Mouse (Mus musculus) spleen, postnatal 4 days (tissue): ENCODE measurements around the gene Angptl6.
A peak's percentile ranks its signal among the peaks of the same experiment; 100 is the strongest.

ENCODE experiments used
- DNase-seq, 2 experiments: peaks; one replicate each; pipeline ENCODE4 v3.0.0; 2022; ENCODE audit warnings: low spot score in 2 of 2

Angptl6 gene

GRCm38 (mm10) chr9:20887191-20887590 is 7.7 kb upstream of the Angptl6 start:
- no peak for DNase-seq

GRCm38 (mm10) chr9:20886563-20886962 is 7.0 kb upstream of the Angptl6 start:
- no peak for DNase-seq

- DNase-seq, result no peak
Measured at GRCm38 (mm10) chr9:20878710-20879065, 839 bp downstream of the Angptl6 start.

- DNase-seq, result peak; percentile 99 to 100
Measured at GRCm38 (mm10) chr9:20878041-20878709, 1.4 kb downstream of the Angptl6 start.

GRCm38 (mm10) chr9:20877118-20878040 is 2.1 kb downstream of the Angptl6 start:
- DNase-seq, result no peak

GRCm38 (mm10) chr9:20876318-20877117 is 3.0 kb downstream of the Angptl6 start:
- peak in 1 of 2 experiments; percentile 57 for DNase-seq

GRCm38 (mm10) chr9:20875021-20875790 is 4.3 kb downstream of the Angptl6 start:
- DNase-seq, result peak in 1 of 2 experiments; percentile 62

GRCm38 (mm10) chr9:20873521-20873920 is 6.0 kb downstream of the Angptl6 start:
- no peak for DNase-seq

GRCm38 (mm10) chr9:20872991-20873390 is 6.5 kb downstream of the Angptl6 start:
- DNase-seq, result no peak

- no peak for DNase-seq
Measured at GRCm38 (mm10) chr9:20870211-20871173, 9.0 kb downstream of the Angptl6 start.

GRCm38 (mm10) chr9:20869246-20869645 is 10.3 kb downstream of the Angptl6 start:
- no peak for DNase-seq

GRCm38 (mm10) chr9:20868448-20869001 is 11.0 kb downstream of the Angptl6 start, which contains the start of gene A230050P20Rik:
A230050P20Rik (plus strand) TSS chr9:20868642.
- DNase-seq, result peak in 1 of 2 experiments; percentile 40

- no peak for DNase-seq
Measured at GRCm38 (mm10) chr9:20866879-20867278, 12.6 kb downstream of the Angptl6 start.

- DNase-seq, result no peak
Measured at GRCm38 (mm10) chr9:20862225-20862624, 17.3 kb downstream of the Angptl6 start.

GRCm38 (mm10) chr9:20861821-20862220 is 17.7 kb downstream of the Angptl6 start:
- no peak for DNase-seq

- no peak for DNase-seq
Measured at GRCm38 (mm10) chr9:20859926-20860325, 19.6 kb downstream of the Angptl6 start.

- DNase-seq, result peak; percentile 60 to 80
Measured at GRCm38 (mm10) chr9:20857131-20857530, 22.4 kb downstream of the Angptl6 start.

GRCm38 (mm10) chr9:20850179-20850578 is 29.3 kb downstream of the Angptl6 start:
- no peak for DNase-seq

- no peak for DNase-seq
Measured at GRCm38 (mm10) chr9:20842670-20843069, 36.9 kb downstream of the Angptl6 start.

GRCm38 (mm10) chr9:20842211-20842610 is 37.3 kb downstream of the Angptl6 start:
- no peak for DNase-seq
